Mouse (Mus musculus) limb, embryonic 15.5 days (tissue): ENCODE results near the gene Skp1a. TPM values are rescaled to one million over a fixed set of nuclear protein-coding genes. Genes with fewer than 3 reads are reported as not detected.
A peak's percentile ranks its signal among the peaks of the same experiment; 100 is the strongest.

ENCODE experiments used
- ATAC-seq: fragments of 200-750 bp; cut with Nextera tagmentation; 2 replicates; pipeline ENCODE4 v1.8.0; 2017; ENCODE audit warnings: low read depth, moderate TSS enrichment; ENCODE audit not compliant: insufficient number of reproducible peaks, low FRiP score, low TSS enrichment
- H3K27ac ChIP-seq: fragments of 300-500 bp; sonication (generic); 2 replicates; pipeline ENCODE4 v1.5.1; 2015; ENCODE audit warnings: moderate library complexity, mild to moderate bottlenecking, inconsistent platforms
- H3K27me3 ChIP-seq: fragments of 300-500 bp; sonication (generic); 2 replicates; pipeline ENCODE4 v1.6.1; 2015; ENCODE audit warnings: inconsistent platforms
- H3K36me3 ChIP-seq: fragments of 300-500 bp; sonication (generic); 2 replicates; pipeline ENCODE4 v1.6.1; 2015; ENCODE audit warnings: inconsistent platforms
- H3K4me1 ChIP-seq: fragments of 300-500 bp; sonication (generic); 2 replicates; pipeline ENCODE4 v1.6.1; 2015; ENCODE audit warnings: inconsistent platforms
- H3K4me2 ChIP-seq: fragments of 300-500 bp; sonication (generic); 2 replicates; pipeline ENCODE4 v1.6.1; 2015; ENCODE audit warnings: mild to moderate bottlenecking, inconsistent platforms
- H3K4me3 ChIP-seq: fragments of 300-500 bp; sonication (generic); 2 replicates; pipeline ENCODE4 v1.5.1; 2015; ENCODE audit warnings: mild to moderate bottlenecking, inconsistent platforms
- H3K9ac ChIP-seq: fragments of 300-500 bp; sonication (generic); 2 replicates; pipeline ENCODE4 v1.6.1; 2015; ENCODE audit warnings: inconsistent platforms
- H3K9me3 ChIP-seq: fragments of 300-500 bp; sonication (generic); 2 replicates; pipeline ENCODE4 v1.6.1; 2016; ENCODE audit warnings: inconsistent platforms
- WGBS: fragments of 180-500 bp; shearing (Covaris S2); methylation state at CpG from one replicate; pipeline ENCODE4 v1.1.7; 2015; 5-methylcytosine and 5-hydroxymethylcytosine counted together
- polyA plus RNA-seq: library from polyadenylated mRNA; unstranded; fragments of >200 nt; fragmentation: Nextera tagmentation; extraction: Ambion mirVana; gene quantifications from 2 replicates; pipeline ENCODE4 v1.2.1, GENCODE M21; 2015

Gene Skp1a
- polyA plus RNA-seq, 1 experiment from 2014 or later: 744 TPM

- Histone ChIP-seq H3K4me3 (no peak overlapping the region), H3K9ac (no peak overlapping the region), H3K4me2 (no peak overlapping the region), H3K9me3 (no peaks in the 10 kb centered on the region), H3K4me1 (peaks cover 13% of the 10 kb centered on the region; the same call in 1 of the 2 replicates), H3K27me3 (no peaks in the 10 kb centered on the region), H3K36me3 (no peaks in the 10 kb centered on the region), H3K27ac (no peak overlapping the region)
- 69% methylated on average over 7 of the region's 7 CpGs for WGBS
- ATAC-seq: no peak
Observed at GRCm38 (mm10) chr11:52228722-52229448, 2.9 kb upstream of the Skp1a start.

DNA sequence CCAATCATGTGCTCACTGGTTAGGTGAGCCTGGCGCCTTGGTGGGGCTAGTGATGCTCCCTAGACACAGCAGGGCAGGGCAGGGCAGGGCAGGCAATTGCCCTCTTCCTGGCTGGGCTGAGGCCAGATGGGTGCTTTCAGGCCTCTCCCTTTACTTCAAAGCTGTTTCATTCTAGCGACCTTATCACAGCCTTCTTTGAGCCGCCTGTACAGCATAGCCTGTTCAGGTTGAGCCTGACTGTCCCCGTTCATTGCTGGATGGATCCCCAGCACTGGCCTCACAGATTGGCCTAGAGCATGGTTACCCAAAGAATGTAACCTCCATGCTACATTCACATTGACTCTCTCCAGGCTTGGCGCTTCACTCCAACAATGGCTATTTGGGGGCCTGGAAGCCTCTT, 1.1 kb upstream of the Skp1a start:
- no peak for ATAC-seq
- peak overlapping the region; percentile 92 for H3K4me3 ChIP-seq
- H3K9ac ChIP-seq: no peak overlapping the region
- no peaks in the 10 kb centered on the region for H3K9me3 ChIP-seq
- H3K4me2 ChIP-seq: peak overlapping the region; percentile 37
- peaks cover 16% of the 10 kb centered on the region for H3K4me1 ChIP-seq
- 53% methylated on average over 5 of the region's 5 CpGs for WGBS
- H3K27ac ChIP-seq: 0 out of 2 replicates have a peak overlapping the region, but pooled peaks have one; percentile 97
- H3K27me3 ChIP-seq: no peaks in the 10 kb centered on the region
- no peaks in the 10 kb centered on the region for H3K36me3 ChIP-seq

DNA sequence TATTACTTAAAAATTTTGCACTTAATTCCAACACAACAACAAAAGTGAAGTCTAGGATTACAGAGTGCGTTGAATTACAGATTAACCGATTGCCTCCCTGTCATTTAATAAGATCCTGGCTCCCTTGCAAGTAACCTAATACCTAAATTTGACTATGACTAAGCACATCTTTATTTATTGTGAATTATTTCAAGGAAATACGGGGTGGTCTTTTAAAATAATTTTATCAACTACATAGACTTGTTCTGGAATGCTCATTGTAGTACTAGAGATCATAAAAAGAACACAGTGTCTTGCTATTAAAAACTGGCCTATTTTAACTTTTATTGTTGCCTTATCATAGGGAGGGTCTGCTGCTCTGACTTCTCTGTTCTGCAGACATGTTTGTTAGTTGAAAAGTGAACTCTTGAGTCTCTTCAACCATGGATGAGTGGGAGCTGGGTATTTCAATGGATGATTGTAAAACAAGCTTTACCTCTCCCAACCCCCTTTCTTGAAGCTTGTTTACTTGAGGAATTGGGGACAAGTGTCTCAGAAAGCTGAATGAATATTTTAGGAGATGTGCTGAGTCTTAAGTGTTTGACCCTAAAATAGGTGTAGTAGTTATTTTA, 1.4 kb downstream of the Skp1a start:
- Histone ChIP-seq H3K27me3 (no peaks in the 10 kb centered on the region), H3K4me3 (peak overlapping the region; percentile 92), H3K9me3 (no peaks in the 10 kb centered on the region), H3K4me2 (peak overlapping the region; percentile 54), H3K36me3 (peaks cover 11% of the 10 kb centered on the region), H3K27ac (no peak overlapping the region), H3K4me1 (peaks cover 16% of the 10 kb centered on the region), H3K9ac (no peak overlapping the region)
- ATAC-seq: no peak
- WGBS: 17% methylated on average over 3 of the region's 3 CpGs

DNA sequence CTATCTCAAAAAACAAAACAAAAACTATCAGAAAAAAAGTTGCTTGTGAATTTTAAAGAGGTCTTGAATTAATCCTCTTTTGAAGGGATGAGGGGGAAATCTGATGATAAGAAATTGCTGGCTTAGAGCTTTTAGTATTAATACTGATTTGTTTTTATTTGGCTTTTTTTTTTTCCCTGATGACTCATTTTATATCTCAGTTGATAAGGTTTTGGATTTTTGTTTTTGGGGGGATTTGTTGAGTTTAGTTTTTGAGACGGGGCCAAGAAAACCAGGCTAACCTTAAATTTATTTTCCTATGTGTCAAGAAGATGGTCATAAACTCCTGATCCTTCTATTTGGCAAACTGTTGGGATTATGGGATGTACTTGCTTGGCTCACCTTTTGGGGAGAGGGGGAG, 2.1 kb downstream of the Skp1a start:
- H3K4me2 ChIP-seq: peak overlapping the region; percentile 54
- H3K27me3 ChIP-seq: no peaks in the 10 kb centered on the region
- no peak overlapping the region for H3K9ac ChIP-seq
- H3K27ac ChIP-seq: no peak overlapping the region
- no peaks in the 10 kb centered on the region for H3K9me3 ChIP-seq
- peaks cover 16% of the 10 kb centered on the region for H3K4me1 ChIP-seq
- peaks cover 18% of the 10 kb centered on the region for H3K36me3 ChIP-seq
- ATAC-seq: no peak
- 90% methylated on average over 1 of the region's 1 CpGs for WGBS
- no peak overlapping the region for H3K4me3 ChIP-seq

DNA sequence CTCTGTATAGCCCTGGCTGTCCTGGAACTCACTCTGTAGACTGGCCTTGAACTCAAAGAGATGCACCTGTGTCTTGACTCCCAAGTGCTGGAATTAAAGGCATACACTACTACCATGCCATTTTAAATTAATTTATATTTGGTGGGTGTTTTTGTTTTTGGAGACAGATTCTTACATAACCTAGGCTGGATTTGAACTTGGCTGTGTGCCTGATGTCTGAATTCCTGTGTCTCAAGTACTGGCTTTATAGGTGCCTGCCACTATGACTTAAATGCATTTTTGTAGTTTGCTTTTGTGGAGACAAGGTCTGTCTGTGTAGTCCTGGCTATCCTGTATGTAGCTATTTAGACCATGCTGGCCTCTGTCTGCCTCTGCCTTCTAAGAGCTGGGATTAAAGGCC, 2.7 kb downstream of the Skp1a start:
- no peak for ATAC-seq
- no peak overlapping the region for H3K4me2 ChIP-seq
- H3K36me3 ChIP-seq: peaks cover 24% of the 10 kb centered on the region
- no peaks in the 10 kb centered on the region for H3K9me3 ChIP-seq
- H3K4me1 ChIP-seq: peaks cover 16% of the 10 kb centered on the region
- H3K4me3 ChIP-seq: no peak overlapping the region
- no peaks in the 10 kb centered on the region for H3K27me3 ChIP-seq
- no peak overlapping the region for H3K27ac ChIP-seq
- H3K9ac ChIP-seq: no peak overlapping the region

DNA sequence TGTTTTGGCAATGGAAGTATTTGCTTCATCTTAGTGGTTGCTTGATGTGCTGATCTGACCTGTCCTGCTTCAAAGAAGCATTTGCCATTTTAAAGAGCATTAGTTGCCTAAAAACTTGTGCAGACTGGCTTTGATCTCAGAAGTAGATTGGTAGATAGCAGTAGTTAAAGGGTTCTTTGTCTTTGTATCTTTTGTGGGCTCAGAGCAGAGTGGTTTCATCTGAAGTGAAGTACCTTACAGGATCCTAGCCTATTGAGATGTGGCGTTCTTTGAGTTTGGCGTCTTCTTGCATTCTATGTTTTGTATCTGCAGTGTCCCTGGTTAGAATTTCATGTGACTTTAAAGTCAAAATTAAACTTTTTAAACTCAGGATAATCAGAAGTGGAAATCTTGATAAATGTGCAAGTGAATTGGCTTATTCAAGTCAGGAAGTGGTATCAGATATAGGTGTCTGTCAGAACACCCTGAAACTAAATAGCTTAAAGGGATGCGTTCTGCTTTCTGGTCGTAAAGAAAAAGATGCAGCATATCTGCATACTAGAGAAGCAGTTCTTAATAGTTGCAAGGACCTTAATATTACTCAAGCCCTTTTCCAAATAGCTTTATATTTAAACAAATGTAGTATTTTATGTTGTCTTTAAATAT, 9.2 kb downstream of the Skp1a start:
- WGBS: 86% methylated on average over 4 of the region's 4 CpGs
- Histone ChIP-seq H3K36me3 (peaks cover 60% of the 10 kb centered on the region), H3K27ac (no peak overlapping the region), H3K9me3 (no peaks in the 10 kb centered on the region), H3K4me3 (no peak overlapping the region), H3K27me3 (no peaks in the 10 kb centered on the region), H3K9ac (no peak overlapping the region), H3K4me1 (no peaks in the 10 kb centered on the region), H3K4me2 (no peak overlapping the region)
- ATAC-seq: no peak

- peaks cover 44% of the 10 kb centered on the region for H3K36me3 ChIP-seq
- ATAC-seq: no peak
Observed at GRCm38 (mm10) chr11:52249452-52249851, 17.7 kb downstream of the Skp1a start.

GRCm38 (mm10) chr11:52251770-52252169, 20.0 kb downstream of the Skp1a start:
- no peak overlapping the region for H3K27ac ChIP-seq
- ATAC-seq: no peak

More at GRCm38 (mm10) chr11:52249452-52249851, 17.7 kb downstream of the Skp1a start:
- WGBS: 91% methylated on average over 2 of the region's 2 CpGs
- 0 out of 2 replicates have a peak, but pooled peaks cover 5% of the 10 kb centered on the region for H3K4me1 ChIP-seq
- H3K9ac ChIP-seq: no peak overlapping the region
- H3K4me2 ChIP-seq: no peak overlapping the region
- H3K27me3 ChIP-seq: no peaks in the 10 kb centered on the region
- H3K9me3 ChIP-seq: no peaks in the 10 kb centered on the region
- H3K27ac ChIP-seq: no peak overlapping the region
- no peak overlapping the region for H3K4me3 ChIP-seq

GRCm38 (mm10) chr11:52252692-52253091, 20.9 kb downstream of the Skp1a start:
- Histone ChIP-seq H3K4me3 (no peak overlapping the region), H3K4me1 (0 out of 2 replicates have a peak, but pooled peaks cover 5% of the 10 kb centered on the region), H3K27ac (peak overlapping the region; percentile 14; the same call in 1 of the 2 replicates), H3K9ac (no peak overlapping the region), H3K27me3 (no peaks in the 10 kb centered on the region), H3K4me2 (no peak overlapping the region), H3K9me3 (no peaks in the 10 kb centered on the region), H3K36me3 (peaks cover 30% of the 10 kb centered on the region)
- no peak for ATAC-seq
- 50% methylated on average over 1 of the region's 1 CpGs for WGBS

More at GRCm38 (mm10) chr11:52251770-52252169, 20.0 kb downstream of the Skp1a start:
- H3K36me3 ChIP-seq: peaks cover 33% of the 10 kb centered on the region
- no peaks in the 10 kb centered on the region for H3K27me3 ChIP-seq
- no peak overlapping the region for H3K4me2 ChIP-seq
- no peak overlapping the region for H3K9ac ChIP-seq
- no peaks in the 10 kb centered on the region for H3K9me3 ChIP-seq
- H3K4me1 ChIP-seq: 0 out of 2 replicates have a peak, but pooled peaks cover 5% of the 10 kb centered on the region
- 72% methylated on average over 5 of the region's 5 CpGs for WGBS
- H3K4me3 ChIP-seq: no peak overlapping the region

- Histone ChIP-seq H3K4me1 (0 out of 2 replicates have a peak, but pooled peaks cover 5% of the 10 kb centered on the region), H3K9me3 (no peaks in the 10 kb centered on the region), H3K4me2 (no peak overlapping the region), H3K27me3 (no peaks in the 10 kb centered on the region), H3K36me3 (peaks cover 25% of the 10 kb centered on the region), H3K27ac (no peak overlapping the region; the same call in 1 of the 2 replicates), H3K9ac (no peak overlapping the region), H3K4me3 (no peak overlapping the region)
- 67% methylated on average over 11 of the region's 11 CpGs for WGBS
- ATAC-seq: peak; percentile 53; the same call in 1 of the 2 replicates
Observed at GRCm38 (mm10) chr11:52253674-52254375, 22.0 kb downstream of the Skp1a start.

DNA sequence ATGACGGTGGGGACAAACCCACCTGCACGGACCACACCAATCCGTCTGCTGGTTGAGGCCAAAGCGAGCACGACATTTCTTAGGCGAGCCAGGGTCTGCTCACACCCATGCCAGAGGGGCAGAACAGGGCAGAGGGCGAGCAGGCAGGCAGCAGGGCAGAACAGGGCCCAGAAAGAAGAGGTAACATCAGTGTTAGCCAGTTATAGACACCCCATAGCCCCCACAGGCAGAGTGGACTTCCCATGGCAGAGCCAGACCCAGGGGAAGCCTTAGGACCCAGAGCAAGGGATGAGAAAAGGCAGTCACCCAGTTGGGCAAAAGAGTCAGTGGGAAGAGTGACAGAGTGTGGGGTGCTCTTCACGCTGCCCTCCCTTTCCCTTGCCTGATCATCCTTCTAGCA, 23.3 kb downstream of the Skp1a start:
- no peaks in the 10 kb centered on the region for H3K27me3 ChIP-seq
- no peak overlapping the region for H3K4me2 ChIP-seq
- H3K4me3 ChIP-seq: no peak overlapping the region
- WGBS: 86% methylated on average over 8 of the region's 8 CpGs
- H3K9ac ChIP-seq: no peak overlapping the region
- no peak for ATAC-seq
- no peaks in the 10 kb centered on the region for H3K9me3 ChIP-seq
- peaks cover 19% of the 10 kb centered on the region for H3K36me3 ChIP-seq
- H3K4me1 ChIP-seq: 0 out of 2 replicates have a peak, but pooled peaks cover 5% of the 10 kb centered on the region
- no peak overlapping the region for H3K27ac ChIP-seq
